20 mouse cellular contexts compared by ENCODE assay signal in the genomic region with DNA sequence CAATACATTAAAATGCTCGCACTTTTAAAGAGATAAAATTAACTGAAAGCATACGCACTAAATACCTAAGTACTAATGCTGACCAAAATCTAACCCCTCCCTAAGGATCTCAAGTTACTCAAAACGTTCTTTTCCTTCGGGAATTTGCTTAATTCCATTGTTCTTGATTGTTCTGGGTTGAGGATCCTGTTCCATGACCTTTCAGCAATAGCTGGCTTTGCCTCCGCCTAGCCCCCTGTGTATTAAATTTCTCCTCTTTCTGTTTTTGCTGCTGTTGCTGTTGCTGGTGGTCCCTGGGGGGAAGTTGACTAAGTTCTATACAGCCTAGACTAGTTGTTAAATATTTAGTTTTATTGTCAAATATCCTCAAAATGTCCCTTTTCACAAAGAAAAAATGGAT.
DNase-seq lines count a peak whose midpoint lies in the region; ATAC-seq and TF ChIP-seq lines count a peak whose summit lies in the region.
"Had no signal": no experiment of that assay in that cellular context is flagged by ENCODE, and none has a peak within 500 bp of the region (broad histone marks: within the 10 kb centered on the region; RNA-seq: fewer than 3 reads in every experiment).

No protein-coding gene starts in this region.

- no peaks in the 10 kb centered on the region for H3K79me2 ChIP-seq in myocyte (ENCODE audit: control insufficient read depth, insufficient read depth)

- no peaks in the 10 kb centered on the region for H3K9me3 ChIP-seq in midbrain, embryonic 11.5 days (ENCODE audit: control insufficient read depth, low read length)
- H3K9me3 ChIP-seq in midbrain, postnatal 0 days (ENCODE audit: low read length), result no peaks in the 10 kb centered on the region
- no peaks in the 10 kb centered on the region for H3K9me3 ChIP-seq in hindbrain, embryonic 13.5 days
- H3K9me3 ChIP-seq: embryonic facial prominence, embryonic 13.5 days; forebrain, embryonic 13.5 days; forebrain, embryonic 15.5 days had no signal

- no peaks in the 10 kb centered on the region for H3K36me3 ChIP-seq in midbrain, embryonic 11.5 days (ENCODE audit: control insufficient read depth, insufficient read depth, low read length)
- H3K36me3 ChIP-seq in midbrain, postnatal 0 days (ENCODE audit: insufficient read depth, low read length), result no peaks in the 10 kb centered on the region
- H3K36me3 ChIP-seq in myocyte (ENCODE audit: control insufficient read depth, insufficient read depth), result no peaks in the 10 kb centered on the region
- no peaks in the 10 kb centered on the region for H3K36me3 ChIP-seq in hindbrain, embryonic 13.5 days
- H3K36me3 ChIP-seq: embryonic facial prominence, embryonic 13.5 days; forebrain, embryonic 15.5 days had no signal

- H3K4me2 ChIP-seq in midbrain, embryonic 11.5 days, result no peak overlapping the region
- no peak overlapping the region for H3K4me2 ChIP-seq in midbrain, postnatal 0 days (ENCODE audit: low read depth, low read length, poor library complexity, severe bottlenecking)
- peak overlapping the region; percentile 44 for H3K4me2 ChIP-seq in myocyte (ENCODE audit: low read depth)
- no peak overlapping the region for H3K4me2 ChIP-seq in hindbrain, embryonic 13.5 days
- H3K4me2 ChIP-seq: embryonic facial prominence, embryonic 13.5 days; forebrain, embryonic 13.5 days; forebrain, embryonic 15.5 days had no signal

- no peak overlapping the region for H3K4me3 ChIP-seq in gastrocnemius, adult 2 months
- H3K4me3 ChIP-seq in midbrain, embryonic 11.5 days (ENCODE audit: low read depth, low read length), result no peak overlapping the region
- H3K4me3 ChIP-seq in midbrain, postnatal 0 days (ENCODE audit: low read depth, low read length), result no peak overlapping the region
- H3K4me3 ChIP-seq in myocyte, result no peak overlapping the region
- H3K4me3 ChIP-seq in hindbrain, embryonic 13.5 days, result no peak overlapping the region
- H3K4me3 ChIP-seq: embryonic facial prominence, embryonic 13.5 days; forebrain, embryonic 13.5 days; forebrain, embryonic 15.5 days had no signal

- TF ChIP-seq CTCF in gastrocnemius, adult 2 months (IDR thresholded peaks at IDR 0.05), result no peak
- no peak for TF ChIP-seq CTCF in midbrain, postnatal 0 days (IDR thresholded peaks at IDR 0.05)

- no peak for TF ChIP-seq POLR2A in myocyte (IDR thresholded peaks at IDR 0.05; ENCODE audit: insufficient read length, low read depth)

- ATAC-seq in midbrain, embryonic 11.5 days (ENCODE audit: low FRiP score), result no peak
- no peak for ATAC-seq in midbrain, postnatal 0 days (ENCODE audit: low FRiP score)
- no peak for ATAC-seq in hindbrain, embryonic 13.5 days (ENCODE audit: low FRiP score)
- ATAC-seq: forebrain, embryonic 13.5 days; forebrain, embryonic 15.5 days; forebrain, postnatal 0 days had no signal

- intact Hi-C loops in gastrocnemius, adult 2 months (cut with DNase I), result no loop called here
- intact Hi-C loops in gastrocnemius, postnatal 36 days (cut with DNase I), result no loop called here

- no peak for DNase-seq in gastrocnemius, adult 2 months
- DNase-seq in gastrocnemius, postnatal 36 days, result no peak
- DNase-seq in midbrain, embryonic 11.5 days (ENCODE audit: low spot score, missing footprints), result peak; percentile 12
- no peak for DNase-seq in midbrain, postnatal 0 days (ENCODE audit: low spot score)
- DNase-seq: adrenal gland, adult 2 months; adrenal gland, postnatal 10 days; adrenal gland, postnatal 25 days; cerebellum, adult 11 months; cerebellum, adult 18-20 months; cerebellum, adult 8-10 months; cerebellum, adult 9-11 months; cerebellum, postnatal 14 days; cerebellum, postnatal 36 days; embryo, embryonic 11 days; forebrain, postnatal 0 days had no signal

- H3K4me1 ChIP-seq in midbrain, embryonic 11.5 days (ENCODE audit: control insufficient read depth, insufficient read depth, low read length), result no peaks in the 10 kb centered on the region
- no peaks in the 10 kb centered on the region for H3K4me1 ChIP-seq in midbrain, postnatal 0 days (ENCODE audit: insufficient read depth, low read length)
- H3K4me1 ChIP-seq in hindbrain, embryonic 13.5 days (replicated peaks), result no peaks in the 10 kb centered on the region
- H3K4me1 ChIP-seq: forebrain, embryonic 13.5 days; forebrain, embryonic 15.5 days had no signal

- WGBS in midbrain, embryonic 11.5 days, result 59% methylated on average over 5 of the region's 5 CpGs
- WGBS in midbrain, postnatal 0 days, result 55% methylated on average over 5 of the region's 5 CpGs
- 68% methylated on average over 5 of the region's 5 CpGs for WGBS in hindbrain, embryonic 13.5 days

- no peak overlapping the region for H3K9ac ChIP-seq in midbrain, embryonic 11.5 days (ENCODE audit: low read length)
- H3K9ac ChIP-seq in midbrain, postnatal 0 days (replicated peaks; ENCODE audit: low read length, poor library complexity, severe bottlenecking), result no peak overlapping the region
- H3K9ac ChIP-seq in hindbrain, embryonic 13.5 days, result no peak overlapping the region
- H3K9ac ChIP-seq: embryonic facial prominence, embryonic 13.5 days; forebrain, embryonic 13.5 days; forebrain, embryonic 15.5 days; forebrain, postnatal 0 days had no signal

- no peaks in the 10 kb centered on the region for H3K27me3 ChIP-seq in midbrain, embryonic 11.5 days (ENCODE audit: control insufficient read depth, insufficient read depth, low read length)
- H3K27me3 ChIP-seq in midbrain, postnatal 0 days (ENCODE audit: insufficient read depth, low read length), result no peaks in the 10 kb centered on the region
- no peaks in the 10 kb centered on the region for H3K27me3 ChIP-seq in myocyte (ENCODE audit: control insufficient read depth, insufficient read depth, insufficient read length)
- no peaks in the 10 kb centered on the region for H3K27me3 ChIP-seq in hindbrain, embryonic 13.5 days
- H3K27me3 ChIP-seq: embryonic facial prominence, embryonic 13.5 days; forebrain, embryonic 13.5 days; forebrain, embryonic 15.5 days had no signal

- H3ac ChIP-seq in myocyte (ENCODE audit: control insufficient read depth, insufficient read length), result no peak overlapping the region

- H3K27ac ChIP-seq in gastrocnemius, adult 2 months, result peak overlapping the region; percentile 28; the same call in 1 of the 2 replicates
- no peak overlapping the region for H3K27ac ChIP-seq in midbrain, embryonic 11.5 days (ENCODE audit: low read depth, low read length)
- H3K27ac ChIP-seq in midbrain, postnatal 0 days (ENCODE audit: low read depth, low read length), result no peak overlapping the region
- no peak overlapping the region for H3K27ac ChIP-seq in hindbrain, embryonic 13.5 days
- H3K27ac ChIP-seq: embryonic facial prominence, embryonic 13.5 days; forebrain, embryonic 13.5 days; forebrain, embryonic 15.5 days had no signal

TF ChIP-seq in myocyte, 11 proteins besides CTCF, POLR2A, EP300 and RAD21:
- TF ChIP-seq POLR2AphosphoS2 (IDR thresholded peaks at IDR 0.05; ENCODE audit: insufficient read length, low read depth) (no peak), TCF3 (IDR thresholded peaks at IDR 0.05; ENCODE audit: insufficient read length, low read depth) (no peak), E2F4 (IDR thresholded peaks at IDR 0.05; ENCODE audit: insufficient read depth) (no peak), USF1 (IDR thresholded peaks at IDR 0.05; ENCODE audit: low read depth) (no peak), CEBPB (IDR thresholded peaks at IDR 0.05; ENCODE audit: insufficient read depth, poor library complexity, severe bottlenecking) (no peak), TCF12 (IDR thresholded peaks at IDR 0.05; ENCODE audit: insufficient read depth, poor library complexity, severe bottlenecking) (no peak), MAX (IDR thresholded peaks at IDR 0.05; ENCODE audit: low read depth) (no peak), SRF (IDR thresholded peaks at IDR 0.05; ENCODE audit: control insufficient read depth, insufficient read length, low read depth) (no peak), MYOD1 (IDR thresholded peaks at IDR 0.05; ENCODE audit: control insufficient read depth in 1 of 3, insufficient read length in 2 of 3, low read depth in 2 of 3) (no peak), MYOG (IDR thresholded peaks at IDR 0.05; ENCODE audit: control insufficient read depth in 1 of 3, insufficient read depth in 1 of 3, insufficient read length in 2 of 3, low read depth in 2 of 3) (no peak), REST (IDR thresholded peaks at IDR 0.05; ENCODE audit: insufficient read depth, insufficient read length) (no peak)
TF ChIP-seq in myocyte: peak in this region for 0.
